Comparison of ENCODE assay signal across 20 mouse cellular contexts in the genomic region with DNA sequence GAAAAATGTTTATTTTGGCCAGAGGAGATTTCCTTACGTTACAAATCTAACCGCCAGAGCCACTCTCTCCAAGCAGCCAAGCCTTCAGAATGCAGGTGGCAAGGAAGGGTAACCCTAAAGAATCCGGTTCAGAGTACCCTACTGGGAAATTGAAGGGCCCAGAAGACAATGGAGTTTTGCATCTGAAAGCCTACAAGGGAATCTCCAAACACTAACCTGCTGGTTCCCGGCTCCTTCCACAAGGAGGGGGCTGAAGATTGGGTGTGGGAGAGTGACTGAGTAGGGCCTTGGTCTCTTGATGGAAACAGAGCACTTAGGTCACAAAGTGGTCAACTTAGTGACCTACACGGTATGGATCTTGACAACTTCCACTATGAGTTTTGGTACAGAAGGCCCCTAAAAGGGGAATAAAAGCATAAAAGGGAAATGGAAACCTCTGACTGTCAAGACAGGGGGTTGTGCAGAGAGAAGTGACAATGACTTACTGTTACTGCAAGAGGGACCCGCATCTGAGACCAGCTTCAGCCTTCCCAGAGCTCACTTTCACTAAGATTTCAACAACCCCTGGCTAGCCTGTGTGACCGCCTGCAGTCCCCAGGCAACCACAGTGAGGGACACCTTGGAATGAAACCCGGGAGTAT. TPM values are rescaled to one million over a fixed set of nuclear protein-coding genes. Genes with fewer than 3 reads are reported as not detected.
DNase-seq lines count a peak whose midpoint lies in the region; ATAC-seq lines count a peak whose summit lies in the region.
"Had no signal": no experiment of that assay in that cellular context is flagged by ENCODE, and none has a peak within 500 bp of the region (broad histone marks: within the 10 kb centered on the region; RNA-seq: fewer than 3 reads in every experiment).

No protein-coding gene starts in this region.

- intact Hi-C loops in heart, postnatal 14 days (cut with DNase I), result loop anchor here (10.0 kb wide), 2 partner anchors 776 to 1496 kb away; no protein-coding TSS in a partner anchor

- no peak overlapping the region for H3K9ac ChIP-seq in heart, embryonic 13.5 days
- H3K9ac ChIP-seq in neural tube, embryonic 13.5 days, result no peak overlapping the region
- H3K9ac ChIP-seq: embryonic facial prominence, embryonic 12.5 days; forebrain, embryonic 12.5 days; liver, embryonic 14.5 days; lung, embryonic 14.5 days had no signal

- peaks cover 81% of the 10 kb centered on the region for H3K27me3 ChIP-seq in heart, embryonic 13.5 days (replicated peaks)
- peaks cover 87% of the 10 kb centered on the region for H3K27me3 ChIP-seq in neural tube, embryonic 13.5 days

- no peak for ATAC-seq in heart, embryonic 13.5 days (ENCODE audit: extremely low read depth, insufficient number of reproducible peaks, low FRiP score, low TSS enrichment)
- no peak for ATAC-seq in neural tube, embryonic 13.5 days (ENCODE audit: low read depth)
- peak; percentile 47 for ATAC-seq in megakaryocyte progenitor cell, adult 5-6 weeks (replicated peaks; ENCODE audit: poor library complexity)
- ATAC-seq: intestine, postnatal 0 days had no signal

- H3K4me1 ChIP-seq in heart, embryonic 13.5 days, result peaks cover 43% of the 10 kb centered on the region
- peaks cover 39% of the 10 kb centered on the region for H3K4me1 ChIP-seq in neural tube, embryonic 13.5 days (replicated peaks)

- H3K9me3 ChIP-seq in heart, embryonic 13.5 days, result no peaks in the 10 kb centered on the region
- no peaks in the 10 kb centered on the region for H3K9me3 ChIP-seq in neural tube, embryonic 13.5 days
- H3K9me3 ChIP-seq: embryonic facial prominence, embryonic 12.5 days; forebrain, embryonic 12.5 days; heart, embryonic 10.5 days had no signal

- H3K27ac ChIP-seq in heart, embryonic 13.5 days (replicated peaks), result no peak overlapping the region
- no peak overlapping the region for H3K27ac ChIP-seq in neural tube, embryonic 13.5 days (replicated peaks)
- H3K27ac ChIP-seq: embryonic facial prominence, embryonic 12.5 days; forebrain, embryonic 12.5 days; heart, embryonic 10.5 days; liver, embryonic 14.5 days had no signal

- 0 out of 2 replicates have a peak, but pooled peaks cover 8% of the 10 kb centered on the region for H3K36me3 ChIP-seq in heart, embryonic 13.5 days
- H3K36me3 ChIP-seq in neural tube, embryonic 13.5 days, result no peaks in the 10 kb centered on the region
- H3K36me3 ChIP-seq: embryonic facial prominence, embryonic 12.5 days; forebrain, embryonic 12.5 days; heart, embryonic 10.5 days had no signal

- H3K4me3 ChIP-seq in heart, embryonic 13.5 days, result peak overlapping the region; percentile 2; the same call in 1 of the 2 replicates
- H3K4me3 ChIP-seq in neural tube, embryonic 13.5 days, result no peak overlapping the region
- H3K4me3 ChIP-seq: embryonic facial prominence, embryonic 12.5 days; forebrain, embryonic 12.5 days had no signal

- DNase-seq in heart, postnatal 14 days, result no peak
- DNase-seq in neural tube, embryonic 10.5 days (ENCODE audit: extremely low spot score, low spot score), result no peak
- DNase-seq in ZHBTc4 (ENCODE audit: low read depth, low spot score), result peak; percentile 82
- DNase-seq in layer of hippocampus, adult 11-12 months (ENCODE audit: low spot score), result no peak
- no peak for DNase-seq in MN1 (ENCODE audit: low spot score)
- DNase-seq: cerebellum, adult 18-20 months; cerebellum, postnatal 25 days; gastrocnemius, postnatal 25 days; layer of hippocampus, adult 9-11 months; lung, embryonic 14.5 days had no signal

- 16% methylated on average over 8 of the region's 8 CpGs for WGBS in heart, embryonic 13.5 days
- WGBS in neural tube, embryonic 13.5 days, result 4% methylated on average over 8 of the region's 8 CpGs

- H3K4me2 ChIP-seq in heart, embryonic 13.5 days, result peak overlapping the region; percentile 31; the same call in 1 of the 2 replicates
- H3K4me2 ChIP-seq in neural tube, embryonic 13.5 days, result 0 out of 2 replicates have a peak overlapping the region, but pooled peaks have one; percentile 4
- H3K4me2 ChIP-seq: embryonic facial prominence, embryonic 12.5 days; forebrain, embryonic 12.5 days; lung, embryonic 14.5 days had no signal

RNA-seq across cellular contexts. Expression of a gene that starts 6.5 kb away (rescaled TPM):
- polyA plus RNA-seq in heart, embryonic 13.5 days (2015; fragmentation: Nextera tagmentation; extraction: Ambion mirVana), result 5.1 and 5.3 TPM in 2 replicates
- total RNA-seq in heart, postnatal 14 days (2021), result 10 to 100 TPM; 12.1 to 13.5 TPM
- 20.7 and 22.3 TPM in 2 replicates for polyA plus RNA-seq in neural tube, embryonic 13.5 days (2015; fragmentation: Nextera tagmentation; extraction: Ambion mirVana)
- total RNA-seq in megakaryocyte progenitor cell, adult 5-6 weeks (2015), result 0.39 and 0.83 TPM in 2 replicates
- 0.08 and 0.14 TPM in 2 replicates for total RNA-seq in megakaryocyte progenitor cell, adult 5-6 weeks (2017)

RNA-seq across cellular contexts. Expression of a gene that starts 26.4 kb away (rescaled TPM):
- polyA plus RNA-seq in heart, embryonic 13.5 days (2015; fragmentation: Nextera tagmentation; extraction: Ambion mirVana), result 16.5 and 21.8 TPM in 2 replicates
- 10 to 100 TPM in 1 of 2 experiments, 1 to 10 TPM in 1; 8.8 to 11.1 TPM for total RNA-seq in heart, postnatal 14 days (2021)
- polyA plus RNA-seq in neural tube, embryonic 13.5 days (2015; fragmentation: Nextera tagmentation; extraction: Ambion mirVana), result not detected in 2 replicates
- total RNA-seq in megakaryocyte progenitor cell, adult 5-6 weeks (2015), result not detected in 2 replicates
- not detected in 2 replicates for total RNA-seq in megakaryocyte progenitor cell, adult 5-6 weeks (2017)
- total RNA-seq: left cerebral cortex, postnatal 36 days; midbrain, postnatal 0 days had no signal
- polyA plus RNA-seq: embryonic facial prominence, embryonic 12.5 days had no signal

Comparison
In these comparisons a context has a peak if more than half of its experiments do, and no peak if none do; other contexts are left out.
1. RNA of a gene that starts 6.5 kb away (total RNA-seq): 12.1 to 13.5 TPM in heart, postnatal 14 days; 0.08 to 0.83 TPM in megakaryocyte progenitor cell, adult 5-6 weeks; every median in the first group is over 4 times any median in the second.
2. RNA of a gene that starts 26.4 kb away (total RNA-seq): 8.8 to 11.1 TPM in heart, postnatal 14 days; not detected in megakaryocyte progenitor cell, adult 5-6 weeks; every median in the first group is over 4 times any median in the second.